Mouse (Mus musculus): ENCODE measurements around the gene Tnpo1.

- TF ChIP-seq CTCF (IDR thresholded peaks at IDR 0.05; ENCODE audit: borderline replicate concordance, insufficient read depth, low read length), result no peak
- TF ChIP-seq POLR2A (IDR thresholded peaks at IDR 0.05; ENCODE audit: low read depth, low read length), result no peak
These were observed 12.0 kb downstream of the Tnpo1 start for GRCm38 (mm10) chr13:98914010-98914843.
